Mouse (Mus musculus): ENCODE data around the gene Zfp456. TPM values are rescaled to one million over a fixed set of nuclear protein-coding genes. Genes with fewer than 3 reads are reported as not detected.

The Zfp456 gene
- polyA plus RNA-seq, 1 experiment from 2014 or later, result 4.8 TPM

- CTCF ChIA-PET, result no interaction called here
- in situ Hi-C loops (cut with MboI; ENCODE audit: low pct_unique_long_range_greater_than_20kb), result no loop called here
- TF ChIP-seq CTCF (IDR thresholded peaks at IDR 0.05), result no peak
- no peaks in the 10 kb centered on the region for H3K27me3 ChIP-seq
- ATAC-seq, result no peak
- no peak for DNase-seq (ENCODE audit: low read depth, low spot score)
- POLR2A ChIA-PET, result no interaction called here
Observed at GRCm38 (mm10) chr13:67351854-67352253, 23.8 kb downstream of the Zfp456 start.

GRCm38 (mm10) chr13:67343422-67343821 lies 32.2 kb downstream of the Zfp456 start:
- ChIA-PET CTCF (interaction anchor here (1.6 kb wide), 1 partner anchor 11 kb away, joined by 4 read pairs; the partner anchor contains the start of gene Zfp595), POLR2A (no interaction called here)
- TF ChIP-seq CTCF (IDR thresholded peaks at IDR 0.05), result no peak
- in situ Hi-C loops (cut with MboI; ENCODE audit: low pct_unique_long_range_greater_than_20kb), result no loop called here
- ATAC-seq (no peak), DNase-seq (ENCODE audit: low read depth, low spot score) (no peak)
- no peaks in the 10 kb centered on the region for H3K27me3 ChIP-seq

- ChIA-PET POLR2A (no interaction called here), CTCF (interaction anchor here (1.1 to 1.5 kb wide), 2 partner anchors 11 to 28 kb away, joined by 3 to 4 read pairs; no protein-coding TSS in a partner anchor)
- in situ Hi-C loops (cut with MboI; ENCODE audit: low pct_unique_long_range_greater_than_20kb), result no loop called here
- TF ChIP-seq CTCF (IDR thresholded peaks at IDR 0.05), result peak; percentile 8
- DNase-seq (ENCODE audit: low read depth, low spot score), result no peak
- no peaks in the 10 kb centered on the region for H3K27me3 ChIP-seq
- ATAC-seq, result peak; percentile 17
Observed at GRCm38 (mm10) chr13:67332877-67333276, 42.7 kb downstream of the Zfp456 start.

- in situ Hi-C loops (cut with MboI; ENCODE audit: low pct_unique_long_range_greater_than_20kb), result no loop called here
- peak; percentile 94 for ATAC-seq
Observed at GRCm38 (mm10) chr13:67332019-67332724, 43.4 kb downstream of the Zfp456 start, which contains the start of gene Zfp595. Zfp595 (minus strand) TSS chr13:67332570.

More at GRCm38 (mm10) chr13:67332019-67332724, 43.4 kb downstream of the Zfp456 start, which contains the start of gene Zfp595:
- peak; percentile 50 for DNase-seq (ENCODE audit: low read depth, low spot score)
- peak; percentile 69 for TF ChIP-seq CTCF (IDR thresholded peaks at IDR 0.05)
- ChIA-PET CTCF (interaction anchor here (1.1 to 1.5 kb wide), 2 partner anchors 12 to 29 kb away, joined by 3 to 4 read pairs; no protein-coding TSS in a partner anchor), POLR2A (no interaction called here)
- H3K27me3 ChIP-seq, result no peaks in the 10 kb centered on the region

Other genes with a start within 250 kb of the Zfp456 start
- gene Rsl1, start 202.6 kb downstream of the Zfp456 start, polyA plus RNA-seq (2021), result 6.0 TPM
- gene Zfp455, start 181.3 kb downstream of the Zfp456 start, polyA plus RNA-seq (2021), result 1.6 TPM
- gene Zfp458, start 97.3 kb downstream of the Zfp456 start, polyA plus RNA-seq (2021), result 4.1 TPM
- 3.1 TPM for gene Zfp457, start 69.3 kb downstream of the Zfp456 start, polyA plus RNA-seq (2021)
- 3.2 TPM for gene Zfp595, start 43.2 kb downstream of the Zfp456 start, polyA plus RNA-seq (2021)
- gene Gm28044, start 15.3 kb downstream of the Zfp456 start, polyA plus RNA-seq (2021), result 1.4 TPM
- gene Zfp953, start 15.2 kb downstream of the Zfp456 start, polyA plus RNA-seq (2021), result 2.4 TPM
- 0.90 TPM for gene Gm28041, start 77 bp downstream of the Zfp456 start, polyA plus RNA-seq (2021)
- 6.5 TPM for gene Zfp429, start 24.0 kb upstream of the Zfp456 start, polyA plus RNA-seq (2021)
- gene Zfp459, start 45.6 kb upstream of the Zfp456 start, polyA plus RNA-seq (2021), result not detected
- 11.3 TPM for gene Zfp874a, start 75.8 kb upstream of the Zfp456 start, polyA plus RNA-seq (2021)
- 11.3 TPM for gene Zfp874b, start 108.4 kb upstream of the Zfp456 start, polyA plus RNA-seq (2021)
- gene Zfp58, start 124.7 kb upstream of the Zfp456 start, polyA plus RNA-seq (2021), result 9.2 TPM
- gene Gm26965, start 150.3 kb upstream of the Zfp456 start, polyA plus RNA-seq (2021), result not detected
- gene Zfp87, start 150.4 kb upstream of the Zfp456 start, polyA plus RNA-seq (2021), result 14.2 TPM
- 6.3 TPM for gene Zfp748, start 178.0 kb upstream of the Zfp456 start, polyA plus RNA-seq (2021)
- gene Zfp729b, start 233.9 kb upstream of the Zfp456 start, polyA plus RNA-seq (2021), result 7.5 TPM